Mouse (Mus musculus) spleen, postnatal 36 days (tissue): ENCODE data around the gene Fxr1.
"Not testable (repeated sequence)": the region's sequence is repeated elsewhere in the genome, so short reads cannot be mapped to it uniquely, and the experiment has no call there.

Source experiments
- DNase-seq, 2 experiments: peaks; one replicate each; pipeline ENCODE4 v3.0.0; 2022; ENCODE audit warnings: low spot score in 2 of 2, mixed read lengths in 1 of 2

The Fxr1 gene

GRCm38 (mm10) chr3:34062352-34062751 is 42.6 kb downstream of the Fxr1 start:
- no peak for DNase-seq

DNA sequence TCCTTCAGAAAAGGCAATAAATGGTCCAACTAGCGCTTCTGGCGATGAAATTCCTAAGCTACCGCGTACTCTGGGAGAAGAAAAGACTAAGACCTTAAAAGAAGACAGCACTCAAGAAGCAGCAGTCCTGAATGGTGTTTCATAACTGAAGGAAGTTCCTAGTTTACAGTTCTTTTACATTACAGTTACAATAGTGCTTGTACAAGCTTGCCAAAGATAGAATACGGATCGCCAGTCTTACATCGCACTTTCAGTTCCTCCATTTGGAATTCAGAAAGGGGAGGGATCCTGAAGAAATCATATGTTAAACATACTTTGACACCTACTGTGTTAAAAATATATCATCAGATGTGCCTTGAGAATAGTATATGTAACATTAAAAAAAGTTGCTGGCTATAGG is 49.2 kb downstream of the Fxr1 start:
- DNase-seq: not testable (repeated sequence)

DNA sequence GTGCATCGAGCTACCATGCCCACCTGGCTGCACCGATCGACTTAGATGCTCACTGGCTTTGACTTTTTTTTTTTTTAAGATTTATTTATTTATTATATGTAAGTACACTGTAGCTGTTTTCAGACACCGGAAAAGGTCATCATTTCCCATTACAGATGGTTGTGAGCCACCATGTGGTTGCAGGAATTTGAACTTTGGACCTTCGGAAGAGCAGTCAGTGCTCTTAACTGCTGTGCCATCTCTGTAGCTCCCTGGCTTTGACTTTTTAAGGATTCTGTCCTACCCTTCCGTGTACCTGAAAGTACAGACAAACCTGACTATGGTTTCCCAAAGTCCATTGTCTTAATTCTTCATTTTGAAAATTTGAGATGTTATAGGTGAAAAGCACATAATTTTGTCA is 53.0 kb downstream of the Fxr1 start:
- no peak for DNase-seq

DNA sequence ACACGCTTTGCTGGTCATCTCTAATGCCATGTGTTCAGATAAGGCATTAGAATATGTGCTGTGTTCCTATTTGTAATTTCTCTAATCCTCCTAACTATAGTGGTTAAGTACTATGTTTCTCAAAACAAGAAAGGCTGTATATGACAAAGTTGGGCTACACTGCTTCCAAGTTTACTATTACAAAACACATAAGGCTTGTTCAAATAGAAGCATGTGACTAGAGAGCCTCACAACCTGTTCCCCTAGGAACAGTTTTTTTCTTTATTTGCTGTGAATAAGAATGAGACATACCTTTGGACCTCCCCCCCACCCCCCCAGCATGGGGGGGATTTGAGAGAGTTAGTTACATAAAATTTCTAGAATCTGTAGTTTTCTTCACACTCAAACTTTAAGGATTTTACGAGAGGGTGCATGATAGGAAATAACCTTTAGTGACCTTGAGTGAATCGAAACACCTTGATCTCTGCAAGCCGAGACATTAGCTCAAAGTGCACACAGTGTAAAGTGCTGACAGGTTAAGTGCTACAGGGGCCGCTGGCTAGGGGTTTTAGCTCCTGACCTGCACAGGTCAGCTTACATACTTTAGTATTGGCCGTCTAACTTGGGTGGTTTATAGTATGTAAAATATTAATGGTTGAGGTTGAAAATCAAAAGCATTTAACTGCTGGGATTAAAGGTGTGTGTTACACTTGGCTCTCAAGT is 56.5 kb downstream of the Fxr1 start:
- DNase-seq: no peak

DNA sequence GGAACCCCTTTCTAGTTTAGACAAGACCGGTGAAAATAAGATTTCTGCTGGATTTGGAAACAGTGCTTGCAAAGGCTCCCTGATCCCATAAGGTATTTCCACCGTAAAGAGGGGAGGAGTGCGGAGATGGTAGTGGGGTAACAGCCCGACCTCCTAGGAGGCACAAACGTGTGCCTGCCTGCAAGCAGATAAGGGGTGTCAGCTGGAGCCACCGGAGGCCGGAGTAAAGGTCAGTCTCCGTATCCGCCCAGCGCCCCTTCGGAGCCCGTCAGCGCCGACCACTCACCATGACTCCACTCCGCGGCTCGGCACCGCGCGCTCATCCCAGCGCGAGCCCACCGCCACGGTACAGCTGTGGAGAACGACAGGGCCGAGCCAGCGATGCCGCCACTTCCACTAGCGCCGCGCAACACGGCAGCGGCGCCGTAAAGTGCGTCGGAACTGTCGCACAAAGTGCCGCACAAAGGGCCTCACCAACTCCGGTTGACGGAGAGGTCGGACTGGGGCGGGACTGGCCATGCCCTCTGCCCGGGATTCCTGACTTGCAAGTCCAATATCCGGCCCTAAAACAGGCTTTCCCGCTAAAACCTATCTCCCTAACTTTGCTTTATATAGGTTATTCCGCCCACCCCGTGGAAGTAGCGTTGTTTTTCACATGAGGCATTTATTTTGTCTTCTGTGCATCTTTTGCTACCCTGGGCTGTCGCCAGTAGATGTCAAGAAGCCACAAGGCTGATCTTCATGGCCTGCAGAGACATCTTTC is 61.3 kb downstream of the Fxr1 start, which contains the start of gene Dnajc19:
Dnajc19 (minus strand) TSS at position 422 of the 763 bp plus-strand sequence.
- DNase-seq: peak; percentile 89

- no peak for DNase-seq
Observed at GRCm38 (mm10) chr3:34081929-34082328, 62.2 kb downstream of the Fxr1 start.

DNA sequence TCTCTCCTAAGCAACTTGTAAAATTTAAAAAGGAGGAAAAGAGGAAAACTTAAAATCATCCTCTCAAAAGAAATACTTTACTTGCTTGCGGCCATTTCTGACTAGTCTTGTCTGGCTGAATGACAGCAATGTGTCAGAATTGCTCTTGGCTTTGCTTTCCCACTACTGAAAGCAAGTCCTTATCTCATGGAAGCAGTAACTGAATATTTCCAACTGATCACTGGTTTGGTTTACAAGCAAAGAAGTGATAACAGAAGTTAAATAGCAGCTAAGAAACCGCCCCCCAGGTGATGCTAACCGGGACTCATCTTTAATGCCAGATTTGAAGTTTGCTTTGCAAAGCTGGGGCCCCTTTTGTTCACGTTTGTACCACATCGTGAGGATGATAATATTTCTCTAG is 63.9 kb downstream of the Fxr1 start:
- DNase-seq: no peak

DNA sequence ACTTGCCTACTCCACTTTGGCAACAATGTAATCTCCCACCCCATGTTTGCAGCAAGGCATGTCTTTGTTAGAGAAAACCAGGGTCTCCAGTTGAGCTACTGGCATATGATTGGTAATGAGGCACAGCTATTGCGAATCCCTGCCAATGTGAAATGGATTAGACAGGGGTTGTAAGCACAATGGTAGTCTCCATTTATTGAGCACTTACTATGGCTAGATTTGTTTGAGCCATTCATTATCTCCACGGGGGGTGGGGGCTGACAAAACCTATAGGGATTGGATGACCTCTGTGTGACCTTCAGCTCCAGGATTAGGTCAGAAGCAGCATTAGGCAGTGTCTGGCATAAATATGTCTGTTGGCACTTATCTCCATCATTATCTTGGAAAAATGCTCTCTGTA is 83.1 kb downstream of the Fxr1 start:
- no peak for DNase-seq

DNA sequence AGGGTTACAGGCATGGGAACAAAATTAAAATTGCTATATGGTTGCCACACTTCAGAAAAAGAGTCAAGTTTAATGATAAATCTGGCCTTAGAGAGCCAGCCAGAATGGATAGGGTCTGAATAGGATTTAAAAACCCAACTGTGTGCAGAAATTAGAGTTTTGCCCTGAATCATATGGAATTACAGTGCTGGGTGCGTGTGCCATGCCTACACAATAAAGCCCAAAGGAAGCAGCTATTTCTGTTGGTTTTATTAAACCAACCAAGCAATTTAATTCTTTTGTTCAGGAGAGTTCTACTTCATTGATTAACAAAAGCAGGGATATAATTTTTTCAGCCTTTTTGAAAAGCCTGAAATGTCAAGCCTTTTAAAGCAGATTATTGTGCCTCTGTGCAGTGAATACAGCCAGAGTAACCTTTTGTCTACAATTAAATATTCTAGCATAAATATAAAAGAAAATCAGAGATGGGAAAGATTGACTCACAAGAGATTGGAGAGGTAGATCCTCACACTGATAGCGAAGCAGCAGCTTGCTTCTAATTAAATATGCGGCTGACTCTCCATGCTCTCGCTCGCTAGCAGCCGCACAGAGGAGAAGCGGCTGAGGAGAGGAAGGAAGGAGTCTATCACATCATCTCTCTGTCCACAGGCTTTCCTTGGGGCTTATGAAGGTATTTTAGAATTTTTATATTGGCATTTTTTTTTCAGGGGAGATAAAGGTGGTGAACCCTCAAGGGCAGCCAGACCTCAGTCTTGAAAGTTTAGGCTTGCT is 84.3 kb downstream of the Fxr1 start:
- no peak for DNase-seq

- DNase-seq: no peak
Observed at GRCm38 (mm10) chr3:34106421-34106820, 86.7 kb downstream of the Fxr1 start.

DNA sequence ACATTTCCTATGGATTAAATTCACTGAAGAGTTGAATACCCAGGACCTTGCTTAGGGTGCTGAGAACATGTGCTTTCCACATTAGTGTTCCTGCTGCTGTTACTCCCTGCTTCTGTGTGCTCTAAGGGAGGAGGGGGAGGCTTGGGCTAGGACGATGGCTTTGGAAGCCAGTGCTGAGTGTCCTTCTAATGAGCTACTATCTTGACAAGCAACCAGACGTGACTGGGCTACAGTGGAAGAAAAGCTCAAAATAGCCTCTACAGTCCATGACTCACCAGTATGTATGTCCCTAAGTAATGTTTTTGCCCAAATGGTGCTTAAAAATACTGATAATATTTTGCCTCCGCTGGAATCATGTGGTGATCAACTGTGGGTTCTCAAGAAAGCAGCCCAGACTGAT is 87.9 kb downstream of the Fxr1 start:
- DNase-seq: no peak

DNA sequence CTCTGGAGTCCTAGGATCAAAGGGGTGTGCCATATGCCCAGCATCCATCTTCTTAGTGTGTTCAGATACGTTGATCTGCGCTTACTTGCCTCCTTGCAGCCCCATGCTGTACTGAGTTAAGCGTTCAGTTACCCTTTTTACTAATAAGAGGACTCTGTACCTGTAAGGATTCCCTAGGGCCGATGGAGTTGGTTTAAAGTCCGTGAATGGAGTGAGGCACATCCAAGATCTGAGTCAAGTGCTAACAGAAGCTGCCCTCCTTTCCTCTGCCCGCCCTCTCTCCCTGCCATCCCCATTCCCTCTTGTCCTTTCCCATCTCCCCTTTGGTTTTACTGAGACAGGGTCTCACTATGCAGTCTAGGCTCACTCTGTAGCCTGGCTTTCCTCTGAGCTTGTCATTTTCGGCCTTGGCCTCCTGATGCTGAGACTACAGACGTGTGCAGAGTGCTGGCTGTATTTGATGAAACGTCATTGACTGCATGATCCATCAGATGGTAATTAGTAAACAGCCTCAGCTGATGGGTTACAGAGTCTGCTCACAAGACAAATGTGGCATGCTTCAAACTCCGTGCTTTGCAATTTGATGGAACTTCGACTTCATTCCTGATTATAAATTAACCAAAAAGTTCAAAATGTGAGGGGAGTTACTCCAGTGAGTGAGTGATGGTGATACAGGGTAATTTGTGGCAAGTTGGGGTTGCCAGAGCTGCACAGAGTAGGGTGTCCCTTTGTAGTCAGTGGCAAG is 92.4 kb downstream of the Fxr1 start:
- DNase-seq: no peak

- DNase-seq: no peak
Observed at GRCm38 (mm10) chr3:34115806-34116205, 96.1 kb downstream of the Fxr1 start.

GRCm38 (mm10) chr3:34119869-34120268 is 100.1 kb downstream of the Fxr1 start:
- no peak for DNase-seq
